Mouse (Mus musculus): ENCODE data around the gene Hsdl2.

GRCm38 (mm10) chr4:59646020-59646696, 64.8 kb downstream of the Hsdl2 start:
- no peak for TF ChIP-seq CTCF (IDR thresholded peaks at IDR 0.05; ENCODE audit: low read depth)
- no peak for TF ChIP-seq EP300 (IDR thresholded peaks at IDR 0.05; ENCODE audit: low read depth)
